Mouse (Mus musculus) spleen, adult 12 weeks (tissue): ENCODE data around the gene Suclg2.

ENCODE experiments used
- DNase-seq: peaks from one replicate; pipeline ENCODE4 v3.0.0; 2022; ENCODE audit warnings: low spot score

The Suclg2 gene

DNA sequence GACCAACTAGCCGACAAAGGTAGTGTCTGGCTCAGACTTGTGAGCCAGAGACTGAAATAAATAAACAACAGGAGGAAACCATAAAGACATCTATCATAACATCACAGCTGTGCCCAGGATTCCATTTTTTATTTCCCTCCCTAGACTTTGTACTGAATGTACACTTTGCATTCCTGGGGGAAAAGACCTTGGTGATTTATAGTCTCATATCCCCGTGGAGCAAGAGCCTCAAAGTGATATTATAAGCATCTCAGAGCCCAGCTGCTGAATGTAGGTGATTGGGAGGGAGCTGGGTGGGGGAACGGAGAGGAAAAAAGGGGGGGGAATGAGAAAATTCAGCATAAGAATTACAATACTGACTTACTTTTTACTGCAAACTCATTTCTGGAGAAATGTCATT is 259.2 kb downstream of the Suclg2 start:
- DNase-seq: no peak

DNA sequence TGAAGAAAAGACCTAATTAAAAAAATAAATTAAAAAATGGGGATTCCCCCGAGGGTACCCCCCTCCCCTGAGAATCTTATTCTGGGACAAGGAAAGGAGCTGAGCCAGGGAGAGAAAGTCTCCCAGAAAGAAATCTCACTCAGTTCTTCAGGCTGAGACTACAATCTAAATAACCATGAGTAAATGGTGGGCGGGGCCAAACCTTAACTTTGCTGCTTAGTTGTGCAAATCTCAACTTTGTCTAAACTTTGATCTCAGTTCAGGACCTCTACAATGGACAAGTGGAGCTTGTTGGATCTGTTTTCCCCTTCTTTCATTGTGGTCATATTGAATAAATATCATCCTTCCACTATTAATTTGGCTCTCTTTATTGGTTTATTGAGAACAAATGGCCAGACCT is 272.4 kb downstream of the Suclg2 start:
- DNase-seq: no peak

GRCm38 (mm10) chr6:95445036-95445435 is 273.6 kb downstream of the Suclg2 start:
- DNase-seq: no peak
